Mouse (Mus musculus) retina, adult 2 months (tissue): ENCODE measurements around the gene Ccdc141.
A peak's percentile ranks its signal among the peaks of the same experiment; 100 is the strongest.

Experiments
- DNase-seq: peaks from one replicate; pipeline ENCODE4 v3.0.0-alpha.2; 2012; ENCODE audit warnings: low read depth, low spot score

Ccdc141 gene

GRCm38 (mm10) chr2:76980146-76980545 lies 190.3 kb downstream of the Ccdc141 start:
- peak; percentile 13 for DNase-seq

- DNase-seq, result no peak
Observed at GRCm38 (mm10) chr2:76977650-76978049, 192.8 kb downstream of the Ccdc141 start.

- no peak for DNase-seq
Observed at GRCm38 (mm10) chr2:76972051-76972450, 198.4 kb downstream of the Ccdc141 start.

- DNase-seq, result no peak
Observed at GRCm38 (mm10) chr2:76971069-76971468, 199.4 kb downstream of the Ccdc141 start.

GRCm38 (mm10) chr2:76970669-76971068 lies 199.8 kb downstream of the Ccdc141 start:
- peak; percentile 29 for DNase-seq

GRCm38 (mm10) chr2:76970204-76970603 lies 200.2 kb downstream of the Ccdc141 start:
- DNase-seq, result no peak

- DNase-seq, result no peak
Observed at GRCm38 (mm10) chr2:76969637-76970036, 200.8 kb downstream of the Ccdc141 start.

- DNase-seq, result peak; percentile 43
Observed at GRCm38 (mm10) chr2:76968919-76969318, 201.5 kb downstream of the Ccdc141 start.

GRCm38 (mm10) chr2:76966582-76966981 lies 203.9 kb downstream of the Ccdc141 start:
- DNase-seq, result no peak

GRCm38 (mm10) chr2:76966013-76966412 lies 204.4 kb downstream of the Ccdc141 start:
- DNase-seq, result no peak

- no peak for DNase-seq
Observed at GRCm38 (mm10) chr2:76965542-76965941, 204.9 kb downstream of the Ccdc141 start.

- DNase-seq, result no peak
Observed at GRCm38 (mm10) chr2:76962045-76962432, 208.4 kb downstream of the Ccdc141 start.

- DNase-seq, result no peak
Observed at GRCm38 (mm10) chr2:76961420-76962044, 208.9 kb downstream of the Ccdc141 start.
